Mouse (Mus musculus) heart, postnatal 14 days (tissue): ENCODE measurements around the gene Shisa8. TPM values are rescaled to one million over a fixed set of nuclear protein-coding genes. Genes with fewer than 3 reads are reported as not detected.

ENCODE experiments used
- DNase-seq, 2 experiments: peaks; one replicate each; pipeline ENCODE4 v3.0.0; 2021 to 2022
- intact Hi-C: fragments of 180-260 bp; cut with DNase I; formaldehyde crosslinking; loops from one replicate; pipeline ENCODE4 v1.15.1; 2025
- total RNA-seq, 2 experiments: library from RNA; stranded (reverse); gene quantifications; 2 replicates each; pipeline ENCODE4 v1.2.3; 2021

Gene Shisa8
- total RNA-seq, 2 experiments from 2014 or later = 0.14 to 0.34 TPM

GRCm38 (mm10) chr15:82206365-82207104, 6.1 kb downstream of the Shisa8 start:
- intact Hi-C loops = no loop called here
- peak; percentile 86 to 90 for DNase-seq

GRCm38 (mm10) chr15:82204680-82205371, 7.8 kb downstream of the Shisa8 start:
- intact Hi-C loops = no loop called here
- no peak for DNase-seq

GRCm38 (mm10) chr15:82203611-82204351, 8.8 kb downstream of the Shisa8 start:
- no peak for DNase-seq
- intact Hi-C loops = no loop called here

- intact Hi-C loops = no loop called here
- DNase-seq = no peak
Measured at GRCm38 (mm10) chr15:82203090-82203489, 9.5 kb downstream of the Shisa8 start.

- DNase-seq = no peak
- intact Hi-C loops = no loop called here
Measured at GRCm38 (mm10) chr15:82202086-82202485, 10.5 kb downstream of the Shisa8 start.

- DNase-seq = no peak
- intact Hi-C loops = no loop called here
Measured at GRCm38 (mm10) chr15:82199546-82199945, 13.1 kb downstream of the Shisa8 start.

- intact Hi-C loops = no loop called here
- no peak for DNase-seq
Measured at GRCm38 (mm10) chr15:82198342-82198741, 14.3 kb downstream of the Shisa8 start.

GRCm38 (mm10) chr15:82197937-82198336, 14.7 kb downstream of the Shisa8 start:
- DNase-seq = no peak
- intact Hi-C loops = no loop called here

GRCm38 (mm10) chr15:82197246-82197750, 15.3 kb downstream of the Shisa8 start:
- no peak for DNase-seq

GRCm38 (mm10) chr15:82196300-82196699, 16.3 kb downstream of the Shisa8 start:
- no peak for DNase-seq
- intact Hi-C loops = no loop called here

More at GRCm38 (mm10) chr15:82197246-82197750, 15.3 kb downstream of the Shisa8 start:
- intact Hi-C loops = no loop called here

- intact Hi-C loops = no loop called here
- no peak for DNase-seq
Measured at GRCm38 (mm10) chr15:82192617-82193016, 20.0 kb downstream of the Shisa8 start.

GRCm38 (mm10) chr15:82188481-82189240, 24.0 kb downstream of the Shisa8 start:
- intact Hi-C loops = no loop called here
- peak; percentile 50 to 60 for DNase-seq

GRCm38 (mm10) chr15:82187924-82188323, 24.7 kb downstream of the Shisa8 start:
- intact Hi-C loops = no loop called here
- no peak for DNase-seq

GRCm38 (mm10) chr15:82187401-82187800, 25.2 kb downstream of the Shisa8 start:
- intact Hi-C loops = no loop called here
- no peak for DNase-seq

GRCm38 (mm10) chr15:82186931-82187330, 25.7 kb downstream of the Shisa8 start:
- intact Hi-C loops = no loop called here

GRCm38 (mm10) chr15:82186131-82186530, 26.5 kb downstream of the Shisa8 start:
- DNase-seq = peak; percentile 30 to 53
- intact Hi-C loops = no loop called here

More at GRCm38 (mm10) chr15:82186931-82187330, 25.7 kb downstream of the Shisa8 start:
- DNase-seq = no peak

GRCm38 (mm10) chr15:82185062-82185783, 27.4 kb downstream of the Shisa8 start:
- no peak for DNase-seq
- intact Hi-C loops = no loop called here

GRCm38 (mm10) chr15:82184656-82185055, 28.0 kb downstream of the Shisa8 start:
- no peak for DNase-seq
- intact Hi-C loops = no loop called here

GRCm38 (mm10) chr15:82184183-82184582, 28.4 kb downstream of the Shisa8 start:
- DNase-seq = no peak
- intact Hi-C loops = no loop called here

GRCm38 (mm10) chr15:82183596-82183995, 29.0 kb downstream of the Shisa8 start:
- intact Hi-C loops = no loop called here

More at GRCm38 (mm10) chr15:82183596-82183995, 29.0 kb downstream of the Shisa8 start:
- no peak for DNase-seq
